Mouse (Mus musculus): ENCODE measurements around the gene Mup4. TPM values are rescaled to one million over a fixed set of nuclear protein-coding genes. Genes with fewer than 3 reads are reported as not detected.
"Not testable (repeated sequence)": the region's sequence is repeated elsewhere in the genome, so short reads cannot be mapped to it uniquely, and the experiment has no call there.

Gene Mup4
- polyA plus RNA-seq (2012; rRNA removed): not detected in 2 replicates

GRCm38 (mm10) chr4:59960610-59961009, at the start of gene Mup4:
TSS of gene Mup4 (minus strand) at chr4:59960710.
- no peak within 1 kb of the TSS for H3K4me3 ChIP-seq (ENCODE audit: control insufficient read depth, insufficient read depth, low read length)
- 83% methylated on average over 3 of the region's 3 CpGs for WGBS
- H3K36me3 ChIP-seq (ENCODE audit: control insufficient read depth, insufficient read depth, low read length): no peaks in the 10 kb centered on the region
- no peaks in the 10 kb centered on the region for H3K4me1 ChIP-seq (replicated peaks; ENCODE audit: control insufficient read depth, insufficient read depth, low read length)
- TF ChIP-seq CTCF (IDR thresholded peaks at IDR 0.05; ENCODE audit: borderline replicate concordance, control insufficient read depth, extremely low read depth, insufficient read depth, low read length, poor library complexity) (no peak), POLR2A (IDR thresholded peaks at IDR 0.05; ENCODE audit: control insufficient read depth, extremely low read depth, insufficient read depth, low read length, poor library complexity) (no peak)
- no peak within 1 kb of the TSS for H3K27ac ChIP-seq (ENCODE audit: control insufficient read depth, insufficient read depth, low read length)
- H3K27me3 ChIP-seq (ENCODE audit: control insufficient read depth, insufficient read depth, low read length): no peaks in the 10 kb centered on the region
- no peak for DNase-seq

- H3K27ac ChIP-seq (ENCODE audit: control insufficient read depth, insufficient read depth, low read length); H3K4me3 ChIP-seq (ENCODE audit: control insufficient read depth, insufficient read depth, low read length); H3K4me1 ChIP-seq (replicated peaks; ENCODE audit: control insufficient read depth, insufficient read depth, low read length); DNase-seq; H3K36me3 ChIP-seq (ENCODE audit: control insufficient read depth, insufficient read depth, low read length); H3K27me3 ChIP-seq (ENCODE audit: control insufficient read depth, insufficient read depth, low read length): not testable (repeated sequence)
Observed at GRCm38 (mm10) chr4:59997894-59998293, 37.4 kb upstream of the Mup4 start.

DNA sequence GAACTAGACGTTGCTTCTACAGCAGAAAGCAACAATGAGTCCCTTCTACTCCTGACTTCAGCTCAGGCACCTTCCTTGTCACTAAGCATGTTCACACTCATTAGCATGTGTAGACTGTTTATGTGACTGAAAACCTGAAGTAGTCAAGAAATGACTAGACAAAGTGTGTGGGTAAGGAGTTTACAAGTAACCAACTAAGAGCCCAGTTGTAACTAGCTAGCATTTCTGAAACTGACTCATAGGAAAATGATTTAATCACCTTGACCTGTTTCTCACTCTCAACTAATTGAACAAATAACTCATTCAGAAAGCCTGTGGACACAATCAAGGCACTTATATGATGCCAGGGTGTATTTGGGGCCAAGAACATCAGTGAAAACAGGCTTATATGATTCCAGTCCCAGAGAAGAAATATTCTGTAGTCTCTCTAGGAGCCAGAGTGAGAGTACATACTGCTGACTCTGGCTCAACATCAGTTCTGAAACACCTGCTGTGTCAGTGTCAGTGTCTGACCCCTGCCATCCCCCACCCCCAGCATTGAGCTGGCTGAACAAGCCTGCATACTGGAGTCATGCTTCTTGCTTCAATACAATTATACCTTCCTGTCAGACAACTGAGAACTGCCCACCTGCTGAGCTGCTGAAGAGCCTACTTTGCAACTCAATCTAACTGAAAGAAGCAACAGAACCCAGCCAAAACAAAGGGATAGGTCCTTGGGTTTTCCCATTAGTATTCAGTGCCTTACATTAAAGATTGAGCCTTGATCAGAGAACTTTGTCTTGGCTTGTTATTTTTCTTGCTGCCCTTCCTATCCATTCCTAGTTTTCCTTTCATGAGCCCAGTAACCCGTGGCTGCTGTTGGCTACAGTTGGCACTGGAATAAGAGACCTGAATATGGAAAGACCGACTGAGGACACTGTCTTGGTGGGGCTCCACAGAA, 3.2 kb upstream of the Mup4 start, which contains the start of gene Mup6:
Gene Mup6, plus strand, starts transcription at position 890 of the 940 bp plus-strand sequence.
- no peak within 1 kb of the TSS for H3K27ac ChIP-seq (ENCODE audit: control insufficient read depth, insufficient read depth, low read length)
- no peak for TF ChIP-seq CTCF (IDR thresholded peaks at IDR 0.05; ENCODE audit: borderline replicate concordance, control insufficient read depth, extremely low read depth, insufficient read depth, low read length, poor library complexity)
- no peak for TF ChIP-seq POLR2A (IDR thresholded peaks at IDR 0.05; ENCODE audit: control insufficient read depth, extremely low read depth, insufficient read depth, low read length, poor library complexity)
- WGBS: 54% methylated on average over 3 of the region's 3 CpGs
- no peak for DNase-seq
- H3K36me3 ChIP-seq (ENCODE audit: control insufficient read depth, insufficient read depth, low read length): no peaks in the 10 kb centered on the region
- H3K27me3 ChIP-seq (ENCODE audit: control insufficient read depth, insufficient read depth, low read length): no peaks in the 10 kb centered on the region
- H3K4me1 ChIP-seq (replicated peaks; ENCODE audit: control insufficient read depth, insufficient read depth, low read length): no peaks in the 10 kb centered on the region
- no peak within 1 kb of the TSS for H3K4me3 ChIP-seq (ENCODE audit: control insufficient read depth, insufficient read depth, low read length)

GRCm38 (mm10) chr4:59937543-59937942, 23.0 kb downstream of the Mup4 start:
- H3K4me1 ChIP-seq (replicated peaks; ENCODE audit: control insufficient read depth, insufficient read depth, low read length): no peaks in the 10 kb centered on the region
- no peak overlapping the region for H3K4me3 ChIP-seq (ENCODE audit: control insufficient read depth, insufficient read depth, low read length)
- WGBS: 75% methylated on average over 2 of the region's 2 CpGs
- no peak for DNase-seq
- H3K36me3 ChIP-seq (ENCODE audit: control insufficient read depth, insufficient read depth, low read length): no peaks in the 10 kb centered on the region
- no peaks in the 10 kb centered on the region for H3K27me3 ChIP-seq (ENCODE audit: control insufficient read depth, insufficient read depth, low read length)
- H3K27ac ChIP-seq (ENCODE audit: control insufficient read depth, insufficient read depth, low read length): no peak overlapping the region
- no peak for TF ChIP-seq POLR2A (IDR thresholded peaks at IDR 0.05; ENCODE audit: control insufficient read depth, extremely low read depth, insufficient read depth, low read length, poor library complexity)
- no peak for TF ChIP-seq CTCF (IDR thresholded peaks at IDR 0.05; ENCODE audit: borderline replicate concordance, control insufficient read depth, extremely low read depth, insufficient read depth, low read length, poor library complexity)

- Histone ChIP-seq H3K36me3 (ENCODE audit: control insufficient read depth, insufficient read depth, low read length) (no peaks in the 10 kb centered on the region), H3K27me3 (ENCODE audit: control insufficient read depth, insufficient read depth, low read length) (no peaks in the 10 kb centered on the region), H3K27ac (ENCODE audit: control insufficient read depth, insufficient read depth, low read length) (no peak overlapping the region), H3K4me3 (ENCODE audit: control insufficient read depth, insufficient read depth, low read length) (no peak overlapping the region), H3K4me1 (replicated peaks; ENCODE audit: control insufficient read depth, insufficient read depth, low read length) (no peaks in the 10 kb centered on the region)
- DNase-seq: peak; percentile 31
- 81% methylated on average over 6 of the region's 6 CpGs for WGBS
- TF ChIP-seq POLR2A (IDR thresholded peaks at IDR 0.05; ENCODE audit: control insufficient read depth, extremely low read depth, insufficient read depth, low read length, poor library complexity) (no peak), CTCF (IDR thresholded peaks at IDR 0.05; ENCODE audit: borderline replicate concordance, control insufficient read depth, extremely low read depth, insufficient read depth, low read length, poor library complexity) (peak; percentile 28; the same call in 1 of the 2 replicates)
Observed at GRCm38 (mm10) chr4:59932505-59933281, 27.8 kb downstream of the Mup4 start.

- no peaks in the 10 kb centered on the region for H3K36me3 ChIP-seq (ENCODE audit: control insufficient read depth, insufficient read depth, low read length)
- no peak overlapping the region for H3K27ac ChIP-seq (ENCODE audit: control insufficient read depth, insufficient read depth, low read length)
- DNase-seq: peak; percentile 84
- no peak overlapping the region for H3K4me3 ChIP-seq (ENCODE audit: control insufficient read depth, insufficient read depth, low read length)
- WGBS: 4% methylated on average over 6 of the region's 6 CpGs
- H3K27me3 ChIP-seq (ENCODE audit: control insufficient read depth, insufficient read depth, low read length): no peaks in the 10 kb centered on the region
- no peak for TF ChIP-seq POLR2A (IDR thresholded peaks at IDR 0.05; ENCODE audit: control insufficient read depth, extremely low read depth, insufficient read depth, low read length, poor library complexity)
- peak; percentile 54; the same call in 1 of the 2 replicates for TF ChIP-seq CTCF (IDR thresholded peaks at IDR 0.05; ENCODE audit: borderline replicate concordance, control insufficient read depth, extremely low read depth, insufficient read depth, low read length, poor library complexity)
- H3K4me1 ChIP-seq (replicated peaks; ENCODE audit: control insufficient read depth, insufficient read depth, low read length): peaks cover 12% of the 10 kb centered on the region
Observed at GRCm38 (mm10) chr4:59928347-59928746, 32.2 kb downstream of the Mup4 start.
